Mouse (Mus musculus): ENCODE measurements at regions not wholly inside any gene's neighbourhood (a gene's known extent, or its start where the extent isn't known, plus 50 kb on each side); places are given as distances from the start of the nearest gene placed in this dataset.
A peak's percentile ranks its signal among the peaks of the same experiment; 100 is the strongest.

- H3K9ac ChIP-seq, result no peak overlapping the region
- WGBS, result 54% methylated on average over 7 of the region's 7 CpGs
- peak; percentile 85 for ATAC-seq
These were observed 98.0 kb upstream of the Bod1l start for GRCm38 (mm10) chr5:41942131-41942530.

GRCm38 (mm10) chr5:41941216-41941615 lies 97.1 kb upstream of the Bod1l start:
- no peak for TF ChIP-seq CTCF (IDR thresholded peaks at IDR 0.05; ENCODE audit: low read depth)
- Histone ChIP-seq H3K36me3 (ENCODE audit: insufficient read depth) (no peaks in the 10 kb centered on the region), H3K4me2 (ENCODE audit: low read depth) (no peak overlapping the region), H3K4me3 (ENCODE audit: low read depth, low read length) (no peak overlapping the region), H3K27ac (ENCODE audit: low read depth, low read length) (no peak overlapping the region), H3K27me3 (ENCODE audit: insufficient read depth, low read length) (no peaks in the 10 kb centered on the region), H3K9ac (no peak overlapping the region), H3K4me1 (ENCODE audit: insufficient read depth) (no peaks in the 10 kb centered on the region; the same call in 1 of the 2 replicates), H3K9me3 (ENCODE audit: low read length) (no peaks in the 10 kb centered on the region)
- WGBS, result 77% methylated on average over 1 of the region's 1 CpGs
- DNase-seq (no peak), ATAC-seq (no peak)

More at GRCm38 (mm10) chr5:41942131-41942530, 98.0 kb upstream of the Bod1l start:
- Histone ChIP-seq H3K27me3 (ENCODE audit: insufficient read depth, low read length) (no peaks in the 10 kb centered on the region), H3K4me1 (ENCODE audit: insufficient read depth) (no peaks in the 10 kb centered on the region; the same call in 1 of the 2 replicates), H3K4me3 (ENCODE audit: low read depth, low read length) (no peak overlapping the region), H3K36me3 (ENCODE audit: insufficient read depth) (no peaks in the 10 kb centered on the region), H3K9me3 (ENCODE audit: low read length) (no peaks in the 10 kb centered on the region), H3K27ac (ENCODE audit: low read depth, low read length) (no peak overlapping the region), H3K4me2 (ENCODE audit: low read depth) (no peak overlapping the region)
- peak; percentile 56 for DNase-seq
- TF ChIP-seq CTCF (IDR thresholded peaks at IDR 0.05; ENCODE audit: low read depth), result no peak

GRCm38 (mm10) chr5:41939736-41940135 lies 95.6 kb upstream of the Bod1l start:
- WGBS, result 60% methylated on average over 4 of the region's 4 CpGs
- no peak for ATAC-seq
- no peaks in the 10 kb centered on the region for H3K9me3 ChIP-seq (ENCODE audit: low read length)
- no peaks in the 10 kb centered on the region for H3K36me3 ChIP-seq (ENCODE audit: insufficient read depth)
- TF ChIP-seq CTCF (IDR thresholded peaks at IDR 0.05; ENCODE audit: low read depth), result no peak
- H3K4me1 ChIP-seq (ENCODE audit: insufficient read depth), result no peaks in the 10 kb centered on the region; the same call in 1 of the 2 replicates
- H3K4me2 ChIP-seq (ENCODE audit: low read depth), result no peak overlapping the region
- H3K9ac ChIP-seq, result no peak overlapping the region
- no peak for DNase-seq
- no peaks in the 10 kb centered on the region for H3K27me3 ChIP-seq (ENCODE audit: insufficient read depth, low read length)
- H3K27ac ChIP-seq (ENCODE audit: low read depth, low read length), result no peak overlapping the region
- H3K4me3 ChIP-seq (ENCODE audit: low read depth, low read length), result no peak overlapping the region

GRCm38 (mm10) chr5:41910053-41910452 lies 65.9 kb upstream of the Bod1l start:
- no peak overlapping the region for H3K27ac ChIP-seq (ENCODE audit: low read depth, low read length)
- no peaks in the 10 kb centered on the region for H3K9me3 ChIP-seq (ENCODE audit: low read length)
- 55% methylated on average over 5 of the region's 5 CpGs for WGBS
- no peak overlapping the region for H3K4me2 ChIP-seq (ENCODE audit: low read depth)
- H3K27me3 ChIP-seq (ENCODE audit: insufficient read depth, low read length), result no peaks in the 10 kb centered on the region
- no peaks in the 10 kb centered on the region for H3K36me3 ChIP-seq (ENCODE audit: insufficient read depth)
- DNase-seq (peak; percentile 58), ATAC-seq (peak; percentile 23; the same call in 1 of the 2 replicates)
- no peak overlapping the region for H3K4me3 ChIP-seq (ENCODE audit: low read depth, low read length)
- no peak for TF ChIP-seq CTCF (IDR thresholded peaks at IDR 0.05; ENCODE audit: low read depth)
- no peak overlapping the region for H3K9ac ChIP-seq
- H3K4me1 ChIP-seq (ENCODE audit: insufficient read depth), result no peaks in the 10 kb centered on the region

GRCm38 (mm10) chr5:41907749-41908148 lies 63.6 kb upstream of the Bod1l start:
- TF ChIP-seq CTCF (IDR thresholded peaks at IDR 0.05; ENCODE audit: low read depth), result no peak
- H3K9ac ChIP-seq, result no peak overlapping the region
- no peak overlapping the region for H3K4me3 ChIP-seq (ENCODE audit: low read depth, low read length)
- no peak for ATAC-seq
- no peaks in the 10 kb centered on the region for H3K4me1 ChIP-seq (ENCODE audit: insufficient read depth)
- no peak for DNase-seq
- no peaks in the 10 kb centered on the region for H3K9me3 ChIP-seq (ENCODE audit: low read length)
- no peak overlapping the region for H3K4me2 ChIP-seq (ENCODE audit: low read depth)
- no peak overlapping the region for H3K27ac ChIP-seq (ENCODE audit: low read depth, low read length)
- no peaks in the 10 kb centered on the region for H3K27me3 ChIP-seq (ENCODE audit: insufficient read depth, low read length)
- H3K36me3 ChIP-seq (ENCODE audit: insufficient read depth), result no peaks in the 10 kb centered on the region
- WGBS, result 77% methylated on average over 1 of the region's 1 CpGs

GRCm38 (mm10) chr5:41904512-41904911 lies 60.4 kb upstream of the Bod1l start:
- H3K27me3 ChIP-seq (ENCODE audit: insufficient read depth, low read length), result no peaks in the 10 kb centered on the region
- ATAC-seq, result no peak
- no peak overlapping the region for H3K27ac ChIP-seq (ENCODE audit: low read depth, low read length)
- H3K36me3 ChIP-seq (ENCODE audit: insufficient read depth), result no peaks in the 10 kb centered on the region
- H3K4me2 ChIP-seq (ENCODE audit: low read depth), result no peak overlapping the region
- no peaks in the 10 kb centered on the region for H3K4me1 ChIP-seq (ENCODE audit: insufficient read depth)
- no peaks in the 10 kb centered on the region for H3K9me3 ChIP-seq (ENCODE audit: low read length)
- no peak for TF ChIP-seq CTCF (IDR thresholded peaks at IDR 0.05; ENCODE audit: low read depth)
- H3K9ac ChIP-seq, result no peak overlapping the region
- DNase-seq, result no peak
- 47% methylated on average over 1 of the region's 1 CpGs for WGBS
- no peak overlapping the region for H3K4me3 ChIP-seq (ENCODE audit: low read depth, low read length)

- DNase-seq, result no peak
- 71% methylated on average over 2 of the region's 2 CpGs for WGBS
These were observed 55.1 kb upstream of the Bod1l start for GRCm38 (mm10) chr5:41899237-41899636.

More at GRCm38 (mm10) chr5:41899237-41899636, 55.1 kb upstream of the Bod1l start:
- no peak for TF ChIP-seq CTCF (IDR thresholded peaks at IDR 0.05; ENCODE audit: low read depth)
- Histone ChIP-seq H3K9ac (no peak overlapping the region), H3K27ac (ENCODE audit: low read depth, low read length) (no peak overlapping the region), H3K9me3 (ENCODE audit: low read length) (no peaks in the 10 kb centered on the region), H3K36me3 (ENCODE audit: insufficient read depth) (no peaks in the 10 kb centered on the region), H3K4me2 (ENCODE audit: low read depth) (no peak overlapping the region), H3K4me1 (ENCODE audit: insufficient read depth) (no peaks in the 10 kb centered on the region), H3K27me3 (ENCODE audit: insufficient read depth, low read length) (no peaks in the 10 kb centered on the region), H3K4me3 (ENCODE audit: low read depth, low read length) (no peak overlapping the region)
- ATAC-seq, result no peak
